Mouse (Mus musculus): ENCODE measurements around the gene Klf7.

The Klf7 gene

GRCm38 (mm10) chr1:64032502-64033231 is 89.4 kb downstream of the Klf7 start:
- DNase-seq (ENCODE audit: low spot score in 2 of 2) = no peak

- no peak for DNase-seq (ENCODE audit: low spot score in 2 of 2)
These were observed 100.1 kb downstream of the Klf7 start for GRCm38 (mm10) chr1:64021986-64022385.

- no peak for DNase-seq (ENCODE audit: low spot score in 2 of 2)
These were observed 101.1 kb downstream of the Klf7 start for GRCm38 (mm10) chr1:64020672-64021635.

- no peak for DNase-seq (ENCODE audit: low spot score in 2 of 2)
These were observed 102.9 kb downstream of the Klf7 start for GRCm38 (mm10) chr1:64019127-64019635.

GRCm38 (mm10) chr1:64018466-64019077 is 103.5 kb downstream of the Klf7 start:
- DNase-seq (ENCODE audit: low spot score in 2 of 2) = no peak

- no peak for DNase-seq (ENCODE audit: low spot score in 2 of 2)
These were observed 108.0 kb downstream of the Klf7 start for GRCm38 (mm10) chr1:64014091-64014490.

- no peak for DNase-seq (ENCODE audit: low spot score in 2 of 2)
These were observed 113.1 kb downstream of the Klf7 start for GRCm38 (mm10) chr1:64008994-64009393.

GRCm38 (mm10) chr1:64008031-64008430 is 114.1 kb downstream of the Klf7 start:
- DNase-seq (ENCODE audit: low spot score in 2 of 2) = no peak

- no peak for DNase-seq (ENCODE audit: low spot score in 2 of 2)
These were observed 116.9 kb downstream of the Klf7 start for GRCm38 (mm10) chr1:64005194-64005593.

- DNase-seq (ENCODE audit: low spot score in 2 of 2) = no peak
These were observed 118.4 kb downstream of the Klf7 start for GRCm38 (mm10) chr1:64003525-64004291.

- no peak for DNase-seq (ENCODE audit: low spot score in 2 of 2)
These were observed 120.0 kb downstream of the Klf7 start for GRCm38 (mm10) chr1:64002036-64002435.

GRCm38 (mm10) chr1:64000597-64000996 is 121.5 kb downstream of the Klf7 start:
- no peak for DNase-seq (ENCODE audit: low spot score in 2 of 2)

GRCm38 (mm10) chr1:63999481-63999880 is 122.6 kb downstream of the Klf7 start:
- DNase-seq (ENCODE audit: low spot score in 2 of 2) = no peak

- DNase-seq (ENCODE audit: low spot score in 2 of 2) = no peak
These were observed 123.2 kb downstream of the Klf7 start for GRCm38 (mm10) chr1:63998901-63999300.

GRCm38 (mm10) chr1:63998139-63998538 is 123.9 kb downstream of the Klf7 start:
- no peak for DNase-seq (ENCODE audit: low spot score in 2 of 2)

- DNase-seq (ENCODE audit: low spot score in 2 of 2) = no peak
These were observed 126.3 kb downstream of the Klf7 start for GRCm38 (mm10) chr1:63995828-63996227.

GRCm38 (mm10) chr1:63995137-63995492 is 127.0 kb downstream of the Klf7 start:
- no peak for DNase-seq (ENCODE audit: low spot score in 2 of 2)

- DNase-seq (ENCODE audit: low spot score in 2 of 2) = peak in 1 of 2 experiments; percentile 34
These were observed 127.6 kb downstream of the Klf7 start for GRCm38 (mm10) chr1:63994248-63995136.

- no peak for DNase-seq (ENCODE audit: low spot score in 2 of 2)
These were observed 129.6 kb downstream of the Klf7 start for GRCm38 (mm10) chr1:63992506-63992905.

- no peak for DNase-seq (ENCODE audit: low spot score in 2 of 2)
These were observed 131.7 kb downstream of the Klf7 start for GRCm38 (mm10) chr1:63990416-63990815.
